Mouse (Mus musculus): ENCODE results near the gene Arid2. TPM values are rescaled to one million over a fixed set of nuclear protein-coding genes. Genes with fewer than 3 reads are reported as not detected.
"Not testable (repeated sequence)": the region's sequence is repeated elsewhere in the genome, so short reads cannot be mapped to it uniquely, and the experiment has no call there.

The Arid2 gene
- total and polyA plus RNA-seq, 3 experiments = 11.9 to 14.1 (median 13.3) TPM

DNA sequence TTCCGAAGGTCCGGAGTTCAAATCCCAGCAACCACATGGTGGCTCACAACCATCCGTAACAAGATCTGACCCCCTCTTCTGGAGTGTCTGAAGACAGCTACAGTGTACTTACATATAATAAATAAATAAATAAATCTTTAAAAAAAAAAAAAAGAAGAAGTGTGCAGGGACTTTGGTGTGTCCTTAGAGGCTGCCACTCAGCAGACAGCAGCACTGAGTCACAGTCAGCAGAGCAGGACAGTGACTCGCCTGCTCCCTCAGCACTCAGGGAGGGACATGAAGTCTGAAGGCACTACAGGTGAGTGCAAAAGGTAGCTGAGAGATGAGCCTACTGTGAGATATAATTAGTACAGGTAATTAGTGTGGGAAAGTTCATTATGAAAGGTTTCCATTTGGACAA is 41.4 kb downstream of the Arid2 start:
- H3K9ac ChIP-seq (ENCODE audit: insufficient read depth, low read depth); H3K4me2 ChIP-seq (ENCODE audit: insufficient read depth, low read depth, poor library complexity, severe bottlenecking); H3K27me3 ChIP-seq (replicated peaks); H3K9me3 ChIP-seq (replicated peaks; ENCODE audit: low read length); H3K27ac ChIP-seq (ENCODE audit: insufficient read depth, low read depth); DNase-seq (ENCODE audit: extremely low read depth); H3K79me2 ChIP-seq (replicated peaks; ENCODE audit: control insufficient read depth, extremely low read depth, insufficient read depth, poor library complexity, severe bottlenecking); in situ Hi-C loops (cut with MboI; ENCODE audit: low pct_ligation_motif_present, low pct_unique_long_range_greater_than_20kb, low sequenced_read_pairs); dilution Hi-C loops (cut with MboI; ENCODE audit: extremely low pct_ligation_motif_present, extremely low pct_unique_long_range_greater_than_20kb, low sequenced_read_pairs); H3K4me3 ChIP-seq (replicated peaks in 1 of 3; ENCODE audit: low read depth in 2 of 3, low read length in 2 of 3, poor library complexity in 1 of 3): not testable (repeated sequence)
- Histone ChIP-seq H3K36me3 (replicated peaks in 1 of 2; ENCODE audit: control insufficient read depth in 1 of 2, insufficient read depth in 1 of 2, low read length in 1 of 2) (peaks cover 7 to 35% of the 10 kb centered on the region in 2 experiments), H3K4me1 (ENCODE audit: control insufficient read depth in 1 of 2, insufficient read depth in 2 of 2) (peaks cover 11 to 54% of the 10 kb centered on the region in 2 experiments)

- Histone ChIP-seq H3K27me3 (replicated peaks) (no peaks in the 10 kb centered on the region), H3K79me2 (replicated peaks; ENCODE audit: control insufficient read depth, extremely low read depth, insufficient read depth, poor library complexity, severe bottlenecking) (peaks cover 8% of the 10 kb centered on the region; the same call in 1 of the 2 replicates), H3K4me1 (ENCODE audit: control insufficient read depth in 1 of 2, insufficient read depth in 2 of 2) (peaks cover 11 to 57% of the 10 kb centered on the region in 2 experiments), H3K4me2 (ENCODE audit: insufficient read depth, low read depth, poor library complexity, severe bottlenecking) (no peak overlapping the region), H3K27ac (ENCODE audit: insufficient read depth, low read depth) (no peak overlapping the region), H3K36me3 (replicated peaks in 1 of 2; ENCODE audit: control insufficient read depth in 1 of 2, insufficient read depth in 1 of 2, low read length in 1 of 2) (peaks cover 2 to 27% of the 10 kb centered on the region in 2 experiments), H3K9ac (ENCODE audit: insufficient read depth, low read depth) (no peak overlapping the region), H3K4me3 (replicated peaks in 1 of 3; ENCODE audit: low read depth in 2 of 3, low read length in 2 of 3, poor library complexity in 1 of 3) (no peak overlapping the region), H3K9me3 (replicated peaks; ENCODE audit: low read length) (no peaks in the 10 kb centered on the region)
- in situ Hi-C loops (cut with MboI; ENCODE audit: low pct_ligation_motif_present, low pct_unique_long_range_greater_than_20kb, low sequenced_read_pairs) = no loop called here
- DNase-seq (ENCODE audit: extremely low read depth) = no peak
- TF ChIP-seq PAX5 (IDR thresholded peaks at IDR 0.05; ENCODE audit: low read length) (no peak), E2F4 (IDR thresholded peaks at IDR 0.05; ENCODE audit: insufficient replicate concordance, low read depth, low read length) (no peak), MAFK (IDR thresholded peaks at IDR 0.05; ENCODE audit: insufficient replicate concordance, low read length) (no peak), MAZ (IDR thresholded peaks at IDR 0.05; ENCODE audit: low read depth, low read length) (no peak), ZMIZ1 (IDR thresholded peaks at IDR 0.05; ENCODE audit: low read depth, low read length) (no peak), EP300 (IDR thresholded peaks at IDR 0.05; ENCODE audit: low read length) (no peak), ELF1 (IDR thresholded peaks at IDR 0.05; ENCODE audit: low read depth, low read length) (no peak), MYC (IDR thresholded peaks at IDR 0.05; ENCODE audit: low read depth, low read length) (no peak), MAX (IDR thresholded peaks at IDR 0.05; ENCODE audit: low read length) (no peak), MXI1 (IDR thresholded peaks at IDR 0.05; ENCODE audit: low read depth, low read length) (no peak)
- dilution Hi-C loops (cut with MboI; ENCODE audit: extremely low pct_ligation_motif_present, extremely low pct_unique_long_range_greater_than_20kb, low sequenced_read_pairs) = no loop called here
These were observed 43.2 kb downstream of the Arid2 start for GRCm38 (mm10) chr15:96330536-96330935.

DNA sequence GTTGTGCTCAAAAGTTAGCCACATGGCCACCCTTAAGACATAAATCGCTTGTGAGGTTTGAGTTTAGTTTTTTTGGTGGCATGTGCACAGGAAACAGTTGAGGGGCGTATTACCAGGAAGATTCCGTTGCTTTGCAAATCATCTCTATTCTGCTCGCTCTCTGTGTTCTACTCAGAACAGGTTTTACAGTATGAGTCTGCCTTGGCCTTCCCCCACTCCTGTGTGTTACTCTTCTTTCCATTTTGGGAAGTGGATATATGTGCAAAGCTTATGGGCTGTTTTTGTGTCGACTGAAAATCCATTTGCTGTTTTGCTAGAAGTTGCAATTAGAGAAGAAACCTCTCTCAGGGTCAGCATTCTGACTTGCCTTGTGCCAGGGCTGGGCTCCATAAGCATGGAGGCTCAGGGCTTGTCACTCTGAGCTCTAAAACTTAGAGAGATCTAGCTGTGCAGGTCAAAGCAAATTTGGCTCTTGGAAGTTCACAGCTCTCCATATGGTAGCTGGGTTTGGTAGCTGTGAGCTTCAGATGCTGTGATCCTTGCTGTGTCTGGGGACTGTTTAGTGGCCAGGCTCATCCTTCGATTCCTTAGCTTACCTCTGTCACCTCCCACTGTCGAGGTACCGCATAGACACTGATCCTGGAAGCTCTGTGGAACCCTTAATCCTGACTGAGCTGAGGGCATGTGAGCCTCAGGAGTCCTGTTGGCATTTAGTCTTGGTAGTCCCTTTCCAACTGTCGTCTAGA is 45.3 kb downstream of the Arid2 start:
- H3K27me3 ChIP-seq (replicated peaks) = no peaks in the 10 kb centered on the region
- TF ChIP-seq JUND (conservative IDR thresholded peaks at IDR 0.05; ENCODE audit: low read depth, low read length) (no peak), JUN (IDR thresholded peaks at IDR 0.05; ENCODE audit: insufficient read depth, low read depth, low read length) (no peak), USF2 (conservative IDR thresholded peaks at IDR 0.05; ENCODE audit: low read depth, low read length) (no peak), POLR2A (IDR thresholded peaks at IDR 0.05; ENCODE audit: low read depth, low read length) (no peak), NRF1 (IDR thresholded peaks at IDR 0.05; ENCODE audit: low read depth, low read length) (no peak), ELF1 (IDR thresholded peaks at IDR 0.05; ENCODE audit: low read depth, low read length) (no peak)
- peaks cover 0 to 14% of the 10 kb centered on the region in 2 experiments for H3K36me3 ChIP-seq (replicated peaks in 1 of 2; ENCODE audit: control insufficient read depth in 1 of 2, insufficient read depth in 1 of 2, low read length in 1 of 2)
- H3K4me3 ChIP-seq (replicated peaks in 1 of 3; ENCODE audit: low read depth in 2 of 3, low read length in 2 of 3, poor library complexity in 1 of 3) = no peak overlapping the region
- no peak overlapping the region for H3K27ac ChIP-seq (ENCODE audit: insufficient read depth, low read depth)
- H3K79me2 ChIP-seq (replicated peaks; ENCODE audit: control insufficient read depth, extremely low read depth, insufficient read depth, poor library complexity, severe bottlenecking) = peaks cover 10% of the 10 kb centered on the region; the same call in 1 of the 2 replicates
- in situ Hi-C loops (cut with MboI; ENCODE audit: low pct_ligation_motif_present, low pct_unique_long_range_greater_than_20kb, low sequenced_read_pairs) (no loop called here), dilution Hi-C loops (cut with MboI; ENCODE audit: extremely low pct_ligation_motif_present, extremely low pct_unique_long_range_greater_than_20kb, low sequenced_read_pairs) (no loop called here)
- no peak overlapping the region for H3K4me2 ChIP-seq (ENCODE audit: insufficient read depth, low read depth, poor library complexity, severe bottlenecking)
- no peaks in the 10 kb centered on the region for H3K9me3 ChIP-seq (replicated peaks; ENCODE audit: low read length)
- no peak for DNase-seq (ENCODE audit: extremely low read depth)
- no peak overlapping the region for H3K9ac ChIP-seq (ENCODE audit: insufficient read depth, low read depth)
- peaks cover 11 to 57% of the 10 kb centered on the region in 2 experiments for H3K4me1 ChIP-seq (ENCODE audit: control insufficient read depth in 1 of 2, insufficient read depth in 2 of 2)
